Mouse (Mus musculus) midbrain, embryonic 11.5 days (tissue): ENCODE data around the gene Itga6. TPM values are rescaled to one million over a fixed set of nuclear protein-coding genes. Genes with fewer than 3 reads are reported as not detected.

Source experiments
- ATAC-seq: fragments of 200-750 bp; cut with Nextera tagmentation; 2 replicates; pipeline ENCODE4 v1.8.0; 2017; ENCODE audit warnings: moderate TSS enrichment, moderate library complexity; ENCODE audit not compliant: low FRiP score
- DNase-seq: peaks from one replicate; pipeline ENCODE4 v3.0.0; 2015; ENCODE audit warnings: low spot score; ENCODE audit errors: missing footprints
- H3K27ac ChIP-seq: fragments of 300-500 bp; sonication (generic); 2 replicates; pipeline ENCODE4 v1.5.1; 2014; ENCODE audit warnings: low read depth, low read length
- H3K27me3 ChIP-seq: fragments of 300-500 bp; sonication (generic); 2 replicates; pipeline ENCODE4 v1.6.1; 2014; ENCODE audit warnings: mild to moderate bottlenecking, low read length, moderate library complexity, mixed read lengths; ENCODE audit not compliant: control insufficient read depth, insufficient read depth
- H3K36me3 ChIP-seq: fragments of 300-500 bp; sonication (generic); 2 replicates; pipeline ENCODE4 v1.6.1; 2014; ENCODE audit warnings: mild to moderate bottlenecking, low read length, moderate library complexity, mixed read lengths; ENCODE audit not compliant: control insufficient read depth, insufficient read depth
- H3K4me1 ChIP-seq: fragments of 300-500 bp; sonication (generic); 2 replicates; pipeline ENCODE4 v1.6.1; 2014; ENCODE audit warnings: low read length; ENCODE audit not compliant: control insufficient read depth, insufficient read depth
- H3K4me2 ChIP-seq: fragments of 300-500 bp; sonication (generic); 2 replicates; pipeline ENCODE4 v1.6.1; 2014; ENCODE audit warnings: mild to moderate bottlenecking, moderate library complexity
- H3K4me3 ChIP-seq: fragments of 300-500 bp; sonication (generic); 2 replicates; pipeline ENCODE4 v1.5.1; 2014; ENCODE audit warnings: low read depth, low read length
- H3K9ac ChIP-seq: fragments of 300-500 bp; sonication (generic); 2 replicates; pipeline ENCODE4 v1.6.1; 2014; ENCODE audit warnings: low read length
- H3K9me3 ChIP-seq: fragments of 300-500 bp; sonication (generic); 2 replicates; pipeline ENCODE4 v1.6.1; 2016; ENCODE audit warnings: low read length; ENCODE audit not compliant: control insufficient read depth
- WGBS: fragments of 180-500 bp; shearing (Covaris S2); extraction: QIAGEN DNeasy Blood & Tissue Kit; methylation state at CpG from one replicate; pipeline ENCODE4 v1.1.7; 2014; 5-methylcytosine and 5-hydroxymethylcytosine counted together
- polyA plus RNA-seq: library from polyadenylated mRNA; unstranded; fragments of >200 nt; fragmentation: Nextera tagmentation; extraction: Ambion mirVana; gene quantifications from 2 replicates; pipeline ENCODE4 v1.2.1, GENCODE M21; 2014

Gene Itga6
- polyA plus RNA-seq, 1 experiment from 2014 or later: 28.7 TPM

- no peak for ATAC-seq
- no peak overlapping the region for H3K4me2 ChIP-seq
These were observed 7.7 kb downstream of the Itga6 start for GRCm38 (mm10) chr2:71753161-71753560.

GRCm38 (mm10) chr2:71755748-71756147, 10.3 kb downstream of the Itga6 start:
- Histone ChIP-seq H3K36me3 (no peaks in the 10 kb centered on the region), H3K9ac (no peak overlapping the region), H3K4me3 (no peak overlapping the region), H3K4me1 (peaks cover 3% of the 10 kb centered on the region; the same call in 1 of the 2 replicates), H3K4me2 (no peak overlapping the region), H3K27ac (no peak overlapping the region), H3K9me3 (no peaks in the 10 kb centered on the region), H3K27me3 (no peaks in the 10 kb centered on the region)
- no peak for ATAC-seq
- DNase-seq: no peak
- 87% methylated on average over 4 of the region's 4 CpGs for WGBS

More at GRCm38 (mm10) chr2:71753161-71753560, 7.7 kb downstream of the Itga6 start:
- no peak overlapping the region for H3K9ac ChIP-seq
- no peak overlapping the region for H3K4me3 ChIP-seq
- H3K27ac ChIP-seq: no peak overlapping the region
- WGBS: 80% methylated on average over 4 of the region's 4 CpGs
- DNase-seq: peak; percentile 77
- no peaks in the 10 kb centered on the region; the same call in 1 of the 2 replicates for H3K27me3 ChIP-seq
- H3K9me3 ChIP-seq: no peaks in the 10 kb centered on the region
- no peaks in the 10 kb centered on the region for H3K36me3 ChIP-seq
- H3K4me1 ChIP-seq: peaks cover 11% of the 10 kb centered on the region

DNA sequence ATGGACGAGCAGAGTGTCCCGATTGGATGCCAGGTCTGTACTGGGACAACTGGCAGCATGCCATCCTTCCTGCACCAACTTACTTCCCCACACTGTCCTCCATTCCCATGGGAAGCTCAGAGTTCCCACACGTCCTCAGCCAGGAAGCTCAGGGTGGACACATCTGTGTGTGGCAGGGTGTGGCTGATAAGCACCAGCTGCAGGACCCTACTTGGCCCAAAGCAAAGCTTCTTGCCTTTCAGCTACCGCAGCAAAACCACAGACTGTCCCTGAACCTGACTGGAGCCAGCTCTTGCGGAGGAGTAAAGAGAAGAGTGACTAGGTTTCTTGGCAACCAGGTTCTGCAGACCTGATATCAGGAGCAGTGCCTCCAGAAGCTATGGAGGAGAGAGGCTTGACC, 11.7 kb downstream of the Itga6 start:
- Histone ChIP-seq H3K27ac (no peak overlapping the region), H3K4me3 (no peak overlapping the region), H3K27me3 (no peaks in the 10 kb centered on the region), H3K36me3 (no peaks in the 10 kb centered on the region), H3K4me1 (peaks cover 3% of the 10 kb centered on the region; the same call in 1 of the 2 replicates), H3K9ac (no peak overlapping the region), H3K4me2 (no peak overlapping the region), H3K9me3 (no peaks in the 10 kb centered on the region)
- DNase-seq (peak; percentile 6), ATAC-seq (no peak)
- WGBS: 75% methylated on average over 5 of the region's 5 CpGs

- Histone ChIP-seq H3K9me3 (no peaks in the 10 kb centered on the region), H3K4me3 (no peak overlapping the region), H3K27me3 (no peaks in the 10 kb centered on the region), H3K4me2 (no peak overlapping the region), H3K27ac (no peak overlapping the region), H3K9ac (no peak overlapping the region), H3K4me1 (peaks cover 3% of the 10 kb centered on the region), H3K36me3 (no peaks in the 10 kb centered on the region)
- ATAC-seq (no peak), DNase-seq (peak; percentile 80)
- 62% methylated on average over 19 of the region's 19 CpGs for WGBS
These were observed 13.4 kb downstream of the Itga6 start for GRCm38 (mm10) chr2:71758591-71759531.

DNA sequence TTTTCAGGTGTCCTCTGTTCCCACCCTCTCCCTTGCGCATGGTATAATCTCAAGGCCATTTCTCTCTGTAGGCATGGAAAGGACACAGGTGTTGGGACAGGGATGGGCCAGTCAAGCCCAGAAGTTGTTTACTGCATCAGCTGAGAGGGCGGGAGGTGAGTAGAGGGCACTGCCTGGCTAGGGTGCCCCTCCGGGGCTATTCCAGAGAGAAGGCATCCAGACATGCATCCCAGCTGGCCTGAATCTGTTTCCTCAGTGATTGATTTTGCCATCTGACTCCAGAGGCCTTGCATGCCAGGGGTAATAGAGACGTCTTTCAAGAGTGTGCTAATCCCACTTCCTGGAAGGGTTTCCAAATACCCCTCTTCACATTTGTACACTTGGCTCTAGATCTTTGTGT, 14.7 kb downstream of the Itga6 start:
- ATAC-seq (no peak), DNase-seq (peak; percentile 21)
- no peaks in the 10 kb centered on the region for H3K36me3 ChIP-seq
- WGBS: 76% methylated on average over 4 of the region's 4 CpGs
- no peaks in the 10 kb centered on the region for H3K27me3 ChIP-seq
- H3K4me1 ChIP-seq: peaks cover 3% of the 10 kb centered on the region
- H3K9ac ChIP-seq: no peak overlapping the region
- no peaks in the 10 kb centered on the region for H3K9me3 ChIP-seq
- no peak overlapping the region for H3K4me2 ChIP-seq
- no peak overlapping the region for H3K4me3 ChIP-seq
- no peak overlapping the region for H3K27ac ChIP-seq

DNA sequence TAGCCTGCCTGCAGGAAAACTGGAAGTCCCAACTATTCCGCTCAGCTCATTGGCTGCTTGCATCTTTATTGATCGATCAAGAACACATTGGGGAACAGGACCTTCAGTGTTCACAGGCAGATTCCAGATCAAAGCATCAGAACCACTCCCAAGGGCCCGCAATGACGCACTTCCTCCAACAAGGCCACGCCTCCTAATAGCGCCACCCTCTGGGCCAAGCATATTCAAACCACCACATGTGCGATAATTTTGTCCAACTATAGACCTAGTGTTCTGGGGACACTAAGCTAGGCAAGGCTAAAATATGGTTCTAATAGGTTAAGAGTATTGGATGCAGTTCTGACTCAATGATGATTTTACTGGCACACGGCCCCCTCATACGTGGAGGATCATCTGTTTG, 15.7 kb downstream of the Itga6 start:
- Histone ChIP-seq H3K4me2 (no peak overlapping the region), H3K27ac (no peak overlapping the region), H3K9ac (no peak overlapping the region), H3K4me3 (no peak overlapping the region), H3K36me3 (no peaks in the 10 kb centered on the region), H3K4me1 (peaks cover 3% of the 10 kb centered on the region), H3K27me3 (no peaks in the 10 kb centered on the region), H3K9me3 (no peaks in the 10 kb centered on the region)
- WGBS: 93% methylated on average over 9 of the region's 9 CpGs
- DNase-seq (no peak), ATAC-seq (no peak)

DNA sequence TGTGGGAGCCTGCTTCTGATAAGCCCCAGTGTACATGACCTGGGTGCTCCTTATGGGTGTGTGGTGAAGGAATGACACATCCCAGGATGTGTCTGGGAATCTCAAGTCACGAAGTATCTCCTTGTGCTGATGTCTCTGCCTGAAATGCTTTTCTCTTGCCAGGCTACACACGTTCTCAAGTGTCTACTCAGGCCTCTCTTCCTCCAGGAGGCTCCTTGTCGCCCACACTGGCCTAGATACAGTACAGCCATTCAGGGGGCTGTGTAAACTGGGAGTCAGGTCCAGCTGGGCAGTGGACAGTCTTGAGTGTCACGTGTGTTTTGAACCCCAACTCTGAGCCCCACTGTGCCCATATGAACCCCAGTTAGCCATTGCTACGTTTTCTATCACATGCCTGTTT, 19.1 kb downstream of the Itga6 start:
- Histone ChIP-seq H3K27me3 (no peaks in the 10 kb centered on the region), H3K4me1 (no peaks in the 10 kb centered on the region; the same call in 1 of the 2 replicates), H3K9me3 (no peaks in the 10 kb centered on the region), H3K9ac (no peak overlapping the region), H3K4me2 (no peak overlapping the region), H3K36me3 (no peaks in the 10 kb centered on the region), H3K4me3 (no peak overlapping the region), H3K27ac (no peak overlapping the region)
- WGBS: 72% methylated on average over 5 of the region's 5 CpGs
- ATAC-seq (no peak), DNase-seq (no peak)

- no peaks in the 10 kb centered on the region for H3K9me3 ChIP-seq
- ATAC-seq: no peak
- WGBS: 78% methylated on average over 3 of the region's 3 CpGs
- H3K27me3 ChIP-seq: no peaks in the 10 kb centered on the region
- H3K36me3 ChIP-seq: no peaks in the 10 kb centered on the region
- no peak overlapping the region for H3K27ac ChIP-seq
- H3K9ac ChIP-seq: no peak overlapping the region
- DNase-seq: no peak
- H3K4me3 ChIP-seq: no peak overlapping the region
- H3K4me1 ChIP-seq: no peaks in the 10 kb centered on the region; the same call in 1 of the 2 replicates
- H3K4me2 ChIP-seq: no peak overlapping the region
These were observed 19.7 kb downstream of the Itga6 start for GRCm38 (mm10) chr2:71764961-71765735.

DNA sequence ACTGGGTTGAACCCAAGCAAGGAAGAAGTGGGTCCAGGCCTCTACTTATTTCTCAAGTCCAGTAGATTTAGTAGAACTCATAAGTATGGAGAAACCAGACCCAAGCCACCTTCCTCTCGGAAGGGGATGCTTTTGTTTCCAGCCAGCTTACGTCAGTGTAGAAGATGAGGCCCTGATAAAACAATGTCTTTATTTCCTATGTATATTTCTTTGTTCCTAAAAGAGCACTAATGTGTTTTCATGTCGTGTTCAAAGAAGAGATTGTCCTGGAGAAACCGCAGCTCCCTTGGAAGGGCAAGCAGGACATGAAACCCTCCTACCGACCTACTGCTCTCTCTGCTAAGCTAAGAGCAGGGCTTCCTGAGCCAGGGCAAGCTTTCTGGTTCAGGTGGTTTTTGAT, 20.6 kb downstream of the Itga6 start:
- H3K4me2 ChIP-seq: no peak overlapping the region
- no peaks in the 10 kb centered on the region for H3K27me3 ChIP-seq
- no peaks in the 10 kb centered on the region for H3K9me3 ChIP-seq
- ATAC-seq (no peak), DNase-seq (no peak)
- H3K27ac ChIP-seq: no peak overlapping the region
- 86% methylated on average over 5 of the region's 5 CpGs for WGBS
- no peaks in the 10 kb centered on the region; the same call in 1 of the 2 replicates for H3K4me1 ChIP-seq
- no peak overlapping the region for H3K4me3 ChIP-seq
- H3K9ac ChIP-seq: no peak overlapping the region
- no peaks in the 10 kb centered on the region for H3K36me3 ChIP-seq
